In the genomic region with DNA sequence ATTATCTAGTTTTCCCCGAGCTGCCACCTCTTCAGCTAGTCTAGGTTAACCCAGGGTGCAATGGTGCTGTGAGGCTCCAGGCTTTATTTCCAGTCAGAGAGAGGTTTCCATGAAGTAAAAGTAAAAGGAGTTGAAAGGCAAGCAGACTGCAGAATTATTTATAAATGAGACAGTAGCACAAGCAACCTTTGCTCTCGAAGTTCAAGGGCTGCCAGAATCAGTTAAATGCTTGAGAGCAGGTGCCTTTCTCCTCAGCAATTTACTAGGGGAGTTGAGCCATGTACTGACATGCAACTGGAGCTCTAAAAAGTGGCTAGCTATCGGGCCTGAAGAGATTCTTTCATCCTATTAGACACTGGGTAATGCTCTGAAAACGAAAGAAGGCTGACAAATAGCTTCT, we compare ENCODE assay signal across 27 mouse cellular contexts. TPM values are rescaled to one million over a fixed set of nuclear protein-coding genes. Genes with fewer than 3 reads are reported as not detected.
DNase-seq lines count a peak whose midpoint lies in the region; ATAC-seq and TF ChIP-seq lines count a peak whose summit lies in the region.
"Had no signal": no experiment of that assay in that cellular context is flagged by ENCODE, and none has a peak within 500 bp of the region (broad histone marks: within the 10 kb centered on the region; RNA-seq: fewer than 3 reads in every experiment).

No protein-coding gene starts in this region.

- no peak for TF ChIP-seq EP300 in liver, postnatal 0 days (IDR thresholded peaks at IDR 0.05; ENCODE audit: low read depth)

- ATAC-seq in kidney, embryonic 15.5 days (replicated peaks; ENCODE audit: low FRiP score) = no peak
- no peak; the same call in 1 of the 2 replicates for ATAC-seq in liver, postnatal 0 days
- ATAC-seq in liver, embryonic 11.5 days (replicated peaks; ENCODE audit: low FRiP score) = no peak
- ATAC-seq: activated CD4-positive, CD25-positive, alpha-beta regulatory T cell, adult 4 months; forebrain, embryonic 15.5 days had no signal

- WGBS in kidney, embryonic 15.5 days = 85% methylated on average over 4 of the region's 4 CpGs
- WGBS in liver, postnatal 0 days (ENCODE audit: insufficient replicate concordance) = 69% methylated on average over 4 of the region's 4 CpGs
- 76% methylated on average over 4 of the region's 4 CpGs for WGBS in liver, embryonic 11.5 days

- TF ChIP-seq CTCF in liver, postnatal 0 days (IDR thresholded peaks at IDR 0.05; ENCODE audit: low read depth) = no peak

- H3K4me2 ChIP-seq in kidney, embryonic 15.5 days = no peak overlapping the region
- no peak overlapping the region for H3K4me2 ChIP-seq in liver, postnatal 0 days (ENCODE audit: low read depth, low read length)
- H3K4me2 ChIP-seq in liver, embryonic 11.5 days = no peak overlapping the region
- H3K4me2 ChIP-seq: embryonic facial prominence, embryonic 13.5 days; forebrain, embryonic 12.5 days; forebrain, embryonic 15.5 days; heart, embryonic 12.5 days; heart, embryonic 15.5 days had no signal

- H3K27me3 ChIP-seq in kidney, embryonic 15.5 days = no peaks in the 10 kb centered on the region
- H3K27me3 ChIP-seq in liver, postnatal 0 days (ENCODE audit: insufficient read depth, low read length) = no peaks in the 10 kb centered on the region
- no peaks in the 10 kb centered on the region for H3K27me3 ChIP-seq in liver, embryonic 11.5 days (replicated peaks; ENCODE audit: control insufficient read depth, insufficient read depth, low read length)
- H3K27me3 ChIP-seq: embryonic facial prominence, embryonic 13.5 days; forebrain, embryonic 12.5 days; forebrain, embryonic 15.5 days; heart, embryonic 12.5 days; heart, embryonic 15.5 days had no signal

- no peak overlapping the region for H3K4me3 ChIP-seq in kidney, embryonic 15.5 days (replicated peaks)
- no peak overlapping the region for H3K4me3 ChIP-seq in liver, postnatal 0 days (ENCODE audit: low read depth, low read length)
- H3K4me3 ChIP-seq in liver, embryonic 11.5 days (ENCODE audit: low read depth, low read length) = no peak overlapping the region
- H3K4me3 ChIP-seq: embryonic facial prominence, embryonic 10.5 days; embryonic facial prominence, embryonic 13.5 days; erythroblast, embryonic 14.5 days; forebrain, embryonic 12.5 days; forebrain, embryonic 15.5 days; heart, embryonic 12.5 days; heart, embryonic 15.5 days; hindbrain, embryonic 10.5 days had no signal

- no peak overlapping the region for H3K9ac ChIP-seq in kidney, embryonic 15.5 days
- H3K9ac ChIP-seq in liver, postnatal 0 days (replicated peaks) = no peak overlapping the region
- H3K9ac ChIP-seq in liver, embryonic 11.5 days (ENCODE audit: low read depth, low read length) = no peak overlapping the region
- H3K9ac ChIP-seq: embryonic facial prominence, embryonic 13.5 days; forebrain, embryonic 12.5 days; forebrain, embryonic 15.5 days; heart, embryonic 12.5 days; heart, embryonic 15.5 days had no signal

- peaks cover 21% of the 10 kb centered on the region for H3K36me3 ChIP-seq in kidney, embryonic 15.5 days
- peaks cover 3% of the 10 kb centered on the region; the same call in 1 of the 2 replicates for H3K36me3 ChIP-seq in liver, postnatal 0 days (replicated peaks; ENCODE audit: insufficient read depth, low read length)
- H3K36me3 ChIP-seq in liver, embryonic 11.5 days (ENCODE audit: control insufficient read depth, insufficient read depth, low read length) = no peaks in the 10 kb centered on the region
- H3K36me3 ChIP-seq: forebrain, embryonic 12.5 days had no signal

- H3K9me3 ChIP-seq in kidney, embryonic 15.5 days (replicated peaks) = no peaks in the 10 kb centered on the region
- no peaks in the 10 kb centered on the region for H3K9me3 ChIP-seq in liver, postnatal 0 days (ENCODE audit: low read length)
- no peaks in the 10 kb centered on the region for H3K9me3 ChIP-seq in liver, embryonic 11.5 days (ENCODE audit: control insufficient read depth, low read length)
- H3K9me3 ChIP-seq: embryonic facial prominence, embryonic 10.5 days; embryonic facial prominence, embryonic 13.5 days; forebrain, embryonic 12.5 days; forebrain, embryonic 15.5 days; heart, embryonic 12.5 days; heart, embryonic 15.5 days; hindbrain, embryonic 10.5 days had no signal

- H3K27ac ChIP-seq in kidney, embryonic 15.5 days = no peak overlapping the region
- peak overlapping the region; percentile 53; the same call in 1 of the 2 replicates for H3K27ac ChIP-seq in liver, postnatal 0 days (ENCODE audit: low read depth)
- no peak overlapping the region for H3K27ac ChIP-seq in liver, embryonic 11.5 days (ENCODE audit: low read depth, low read length)
- H3K27ac ChIP-seq: embryonic facial prominence, embryonic 10.5 days; embryonic facial prominence, embryonic 13.5 days; forebrain, embryonic 12.5 days; forebrain, embryonic 15.5 days; heart, embryonic 15.5 days; hindbrain, embryonic 10.5 days had no signal

- peaks cover 9% of the 10 kb centered on the region for H3K4me1 ChIP-seq in kidney, embryonic 15.5 days
- H3K4me1 ChIP-seq in liver, postnatal 0 days (ENCODE audit: insufficient read depth) = peaks cover 18% of the 10 kb centered on the region
- no peaks in the 10 kb centered on the region; the same call in 1 of the 2 replicates for H3K4me1 ChIP-seq in liver, embryonic 11.5 days (replicated peaks; ENCODE audit: control insufficient read depth, insufficient read depth, low read length)

- DNase-seq in kidney, adult 11 months = peak; percentile 51
- no peak for DNase-seq in kidney, postnatal 4 days
- peak; percentile 53 to 68 for DNase-seq in kidney, adult 8-10 months
- DNase-seq in liver, postnatal 0 days = no peak
- no peak for DNase-seq in liver, embryonic 11.5 days (ENCODE audit: low spot score)
- no peak for DNase-seq in urinary bladder, adult 2 months (ENCODE audit: low spot score)
- DNase-seq: adrenal gland, adult 8-10 months; adrenal gland, postnatal 25 days; cerebellum, adult 11-12 months; cerebellum, adult 8-10 months; cerebellum, postnatal 10 days; cerebellum, postnatal 36 days; embryo, embryonic 11 days; gastrocnemius, postnatal 25 days; heart, adult 18-20 months; heart, postnatal 10 days; heart, postnatal 36 days had no signal

RNA-seq across cellular contexts. Expression of gene Atg14, which starts 7.3 kb away (rescaled TPM):
- 15.9 and 17.5 TPM in 2 replicates for polyA plus RNA-seq in kidney, embryonic 15.5 days (2015; fragmentation: Nextera tagmentation; extraction: Ambion mirVana)
- polyA plus RNA-seq in liver, postnatal 0 days (2015; fragmentation: Nextera tagmentation; extraction: Ambion mirVana) = 5.6 and 6.3 TPM in 2 replicates
- 9.8 and 10.2 TPM in 2 replicates for polyA plus RNA-seq in liver, embryonic 11.5 days (2014; fragmentation: Nextera tagmentation; extraction: Ambion mirVana)
- 10.9 and 13.1 TPM in 2 replicates for polyA plus RNA-seq in urinary bladder, adult 2 months (2012; rRNA removed)

Comparison
In these comparisons a context has a peak if more than half of its experiments do, and no peak if none do; other contexts are left out.
1. DNase-seq: peak in kidney, adult 11 months (single experiment) and kidney, adult 8-10 months (2 of 2); none in kidney, postnatal 4 days (0 of 2), liver, postnatal 0 days (single experiment), liver, embryonic 11.5 days (single experiment) and urinary bladder, adult 2 months (single experiment).